Comparison of ENCODE assay signal across 27 mouse cellular contexts in genomic region chr19:53870568-53870967, GRCm38 (mm10). TPM values are rescaled to one million over a fixed set of nuclear protein-coding genes. Genes with fewer than 3 reads are reported as not detected.
A peak's percentile ranks its signal among the peaks of the same experiment; 100 is the strongest.
DNase-seq lines count a peak whose midpoint lies in the region; ATAC-seq and TF ChIP-seq lines count a peak whose summit lies in the region.
"Had no signal": no experiment of that assay in that cellular context is flagged by ENCODE, and none has a peak within 500 bp of the region (broad histone marks: within the 10 kb centered on the region; RNA-seq: fewer than 3 reads in every experiment).

No protein-coding gene starts in this region.

- no peak overlapping the region for H3K9ac ChIP-seq in kidney, postnatal 0 days (ENCODE audit: low read depth, low read length)
- no peak overlapping the region for H3K9ac ChIP-seq in lung, postnatal 0 days (replicated peaks; ENCODE audit: low read depth)
- H3K9ac ChIP-seq: embryonic facial prominence, embryonic 13.5 days; forebrain, embryonic 12.5 days; hindbrain, embryonic 15.5 days; limb, embryonic 13.5 days; midbrain, embryonic 15.5 days; neural tube, embryonic 12.5 days; stomach, embryonic 15.5 days had no signal

- no peak overlapping the region for H3K27ac ChIP-seq in kidney, postnatal 0 days
- no peak overlapping the region for H3K27ac ChIP-seq in lung, postnatal 0 days (ENCODE audit: low read length)
- H3K27ac ChIP-seq: embryonic facial prominence, embryonic 13.5 days; forebrain, embryonic 12.5 days; hindbrain, embryonic 15.5 days; limb, embryonic 13.5 days; midbrain, embryonic 15.5 days; neural tube, embryonic 12.5 days; stomach, embryonic 15.5 days had no signal

- H3K27me3 ChIP-seq in kidney, postnatal 0 days (ENCODE audit: insufficient read depth, low read length): no peaks in the 10 kb centered on the region
- H3K27me3 ChIP-seq in lung, postnatal 0 days (replicated peaks; ENCODE audit: insufficient read depth, low read length): no peaks in the 10 kb centered on the region
- H3K27me3 ChIP-seq: embryonic facial prominence, embryonic 13.5 days; forebrain, embryonic 12.5 days; hindbrain, embryonic 15.5 days; limb, embryonic 13.5 days; megakaryocyte, embryonic 14.5 days; midbrain, embryonic 15.5 days; neural tube, embryonic 12.5 days; stomach, embryonic 15.5 days had no signal

- DNase-seq in kidney, postnatal 0 days (ENCODE audit: low spot score): no peak
- DNase-seq in kidney, adult 11 months: no peak
- no peak for DNase-seq in lung, postnatal 0 days (ENCODE audit: low spot score)
- no peak for DNase-seq in lung, postnatal 36 days
- peak; percentile 17 for DNase-seq in induced T-regulatory cell, adult 2 months (ENCODE audit: low read depth)
- no peak for DNase-seq in adrenal gland, postnatal 14 days
- DNase-seq in cerebellum, postnatal 4 days (ENCODE audit: low spot score in 2 of 2): no peak
- DNase-seq: cerebellum, adult 11 months; cerebellum, adult 9-11 months; kidney, adult 18-20 months; kidney, postnatal 10 days; layer of hippocampus, postnatal 36 days; lung, adult 18-20 months; lung, postnatal 14 days; right cerebral cortex, postnatal 14 days; thymus, adult 18-20 months; thymus, postnatal 36 days had no signal

- H3K4me2 ChIP-seq in kidney, postnatal 0 days (ENCODE audit: low read length): no peak overlapping the region
- H3K4me2 ChIP-seq in lung, postnatal 0 days (replicated peaks; ENCODE audit: low read depth, low read length): no peak overlapping the region
- H3K4me2 ChIP-seq: embryonic facial prominence, embryonic 13.5 days; forebrain, embryonic 12.5 days; heart, embryonic 11.5 days; hindbrain, embryonic 15.5 days; limb, embryonic 13.5 days; midbrain, embryonic 15.5 days; neural tube, embryonic 12.5 days; stomach, embryonic 15.5 days had no signal

- no peak for ATAC-seq in kidney, postnatal 0 days (replicated peaks; ENCODE audit: low FRiP score, low read depth)
- no peak for ATAC-seq in lung, postnatal 0 days
- ATAC-seq: midbrain, embryonic 15.5 days had no signal

- H3K4me3 ChIP-seq in kidney, postnatal 0 days (replicated peaks; ENCODE audit: low read depth, low read length): no peak overlapping the region
- H3K4me3 ChIP-seq in lung, postnatal 0 days (ENCODE audit: low read depth, low read length): no peak overlapping the region
- H3K4me3 ChIP-seq: embryonic facial prominence, embryonic 13.5 days; erythroblast, embryonic 14.5 days; forebrain, embryonic 12.5 days; hindbrain, embryonic 15.5 days; limb, embryonic 13.5 days; megakaryocyte, embryonic 14.5 days; midbrain, embryonic 15.5 days; neural tube, embryonic 12.5 days; stomach, embryonic 15.5 days had no signal

- H3K4me1 ChIP-seq in kidney, postnatal 0 days (replicated peaks; ENCODE audit: insufficient read depth, low read length): no peaks in the 10 kb centered on the region
- H3K4me1 ChIP-seq in lung, postnatal 0 days (ENCODE audit: insufficient read depth, low read depth, low read length): no peaks in the 10 kb centered on the region
- H3K4me1 ChIP-seq: forebrain, embryonic 12.5 days; hindbrain, embryonic 15.5 days; limb, embryonic 13.5 days; neural tube, embryonic 12.5 days had no signal

- 62% methylated on average over 2 of the region's 2 CpGs for WGBS in kidney, postnatal 0 days
- WGBS in lung, postnatal 0 days: 51% methylated on average over 2 of the region's 2 CpGs

- peak; percentile 50 for TF ChIP-seq CTCF in kidney, postnatal 0 days (IDR thresholded peaks at IDR 0.05; ENCODE audit: low read depth)
- TF ChIP-seq CTCF in lung, postnatal 0 days (IDR thresholded peaks at IDR 0.05): peak; percentile 34

- no peaks in the 10 kb centered on the region for H3K9me3 ChIP-seq in kidney, postnatal 0 days (replicated peaks; ENCODE audit: low read length)
- H3K9me3 ChIP-seq in lung, postnatal 0 days (ENCODE audit: low read length): no peaks in the 10 kb centered on the region
- H3K9me3 ChIP-seq: embryonic facial prominence, embryonic 13.5 days; forebrain, embryonic 12.5 days; hindbrain, embryonic 15.5 days; limb, embryonic 13.5 days; megakaryocyte, embryonic 14.5 days; midbrain, embryonic 15.5 days; neural tube, embryonic 12.5 days; stomach, embryonic 15.5 days had no signal

- H3K36me3 ChIP-seq in kidney, postnatal 0 days (ENCODE audit: insufficient read depth, low read length): no peaks in the 10 kb centered on the region
- no peaks in the 10 kb centered on the region for H3K36me3 ChIP-seq in lung, postnatal 0 days (ENCODE audit: insufficient read depth, low read length)
- H3K36me3 ChIP-seq: embryonic facial prominence, embryonic 13.5 days; forebrain, embryonic 12.5 days; hindbrain, embryonic 15.5 days; limb, embryonic 13.5 days; midbrain, embryonic 15.5 days; neural tube, embryonic 12.5 days; stomach, embryonic 15.5 days had no signal

- no peak for TF ChIP-seq EP300 in lung, postnatal 0 days (IDR thresholded peaks at IDR 0.05)

RNA-seq across cellular contexts. Expression of gene Pdcd4, which starts 21.5 kb away (rescaled TPM):
- polyA plus RNA-seq in kidney, postnatal 0 days (2015; fragmentation: Nextera tagmentation; extraction: Ambion mirVana): 119 and 121 TPM in 2 replicates
- 64.6 and 68.9 TPM in 2 replicates for polyA plus RNA-seq in lung, postnatal 0 days (2015; fragmentation: Nextera tagmentation; extraction: Ambion mirVana)
- 109 and 110 TPM in 2 replicates for total RNA-seq in adrenal gland, postnatal 14 days (2021)
